In genomic region chr3:101012131-101012571, GRCm38 (mm10) we compare ENCODE assay signal across 7 mouse cellular contexts. TPM values are rescaled to one million over a fixed set of nuclear protein-coding genes. Genes with fewer than 3 reads are reported as not detected.
DNase-seq lines count a peak whose midpoint lies in the region; ATAC-seq lines count a peak whose summit lies in the region.

No protein-coding gene starts in this region.

- H3K9me3 ChIP-seq in forebrain, embryonic 14.5 days (replicated peaks; ENCODE audit: control insufficient read depth, low read length), result no peaks in the 10 kb centered on the region

- ATAC-seq in activated CD4-positive, CD25-positive, alpha-beta regulatory T cell, adult 4 months, result peak; percentile 60
- peak; percentile 43; the same call in 1 of the 2 replicates for ATAC-seq in forebrain, embryonic 14.5 days

- peaks cover 16% of the 10 kb centered on the region for H3K4me1 ChIP-seq in forebrain, embryonic 14.5 days (ENCODE audit: control insufficient read depth, insufficient read depth, low read length)

- peak; percentile 24 for DNase-seq in kidney, postnatal 14 days
- DNase-seq in kidney, adult 11 months, result no peak
- DNase-seq in forebrain, embryonic 14.5 days (ENCODE audit: low spot score), result no peak
- DNase-seq in left cerebral cortex, postnatal 36 days (ENCODE audit: low spot score in 2 of 2), result peak; percentile 23 to 26
- peak; percentile 74 for DNase-seq in thymus, postnatal 0 days (ENCODE audit: low spot score)
- no peak for DNase-seq in ovary, postnatal 10 days (ENCODE audit: low spot score)

- no peak overlapping the region for H3K4me2 ChIP-seq in forebrain, embryonic 14.5 days (ENCODE audit: low read length)

- intact Hi-C loops in left cerebral cortex, postnatal 36 days (cut with DNase I), result no loop called here

- no peak overlapping the region for H3K9ac ChIP-seq in forebrain, embryonic 14.5 days (ENCODE audit: low read length)

- no peaks in the 10 kb centered on the region for H3K36me3 ChIP-seq in forebrain, embryonic 14.5 days (ENCODE audit: control insufficient read depth, insufficient read depth, low read length)

- H3K27ac ChIP-seq in forebrain, embryonic 14.5 days (ENCODE audit: low read depth, low read length), result no peak overlapping the region

- 62% methylated on average over 10 of the region's 10 CpGs for WGBS in forebrain, embryonic 14.5 days

- H3K4me3 ChIP-seq in forebrain, embryonic 14.5 days (ENCODE audit: low read depth, low read length), result no peak overlapping the region

- H3K27me3 ChIP-seq in forebrain, embryonic 14.5 days (replicated peaks; ENCODE audit: control insufficient read depth, insufficient read depth, low read length), result no peaks in the 10 kb centered on the region

RNA-seq across cellular contexts. Expression of gene Cd101, which starts 17.2 kb away (rescaled TPM):
- 10 to 100 TPM; 11.3 to 21.4 TPM for polyA plus RNA-seq in activated CD4-positive, CD25-positive, alpha-beta regulatory T cell, adult 4 months (2017; shearing (Covaris generic))
- polyA plus RNA-seq in forebrain, embryonic 14.5 days (2014; fragmentation: Nextera tagmentation; extraction: Ambion mirVana), result not detected in 2 replicates
- under 1 TPM; 0.27 to 0.86 TPM for total RNA-seq in left cerebral cortex, postnatal 36 days (2021)
- polyA plus RNA-seq in thymus, postnatal 0 days (2015; fragmentation: Nextera tagmentation; extraction: Ambion mirVana), result 0.58 and 0.68 TPM in 2 replicates

RNA-seq across cellular contexts. Expression of gene Ttf2, which starts 42.7 kb away (rescaled TPM):
- 10 to 100 TPM; 13.0 to 14.8 TPM for polyA plus RNA-seq in activated CD4-positive, CD25-positive, alpha-beta regulatory T cell, adult 4 months (2017; shearing (Covaris generic))
- polyA plus RNA-seq in forebrain, embryonic 14.5 days (2014; fragmentation: Nextera tagmentation; extraction: Ambion mirVana), result 7.7 and 8.6 TPM in 2 replicates
- total RNA-seq in left cerebral cortex, postnatal 36 days (2021), result 1 to 10 TPM; 1.4 TPM
- polyA plus RNA-seq in thymus, postnatal 0 days (2015; fragmentation: Nextera tagmentation; extraction: Ambion mirVana), result 15.9 and 17.3 TPM in 2 replicates

Comparison
In these comparisons a context has a peak if more than half of its experiments do, and no peak if none do; other contexts are left out.
1. DNase-seq: peak in kidney, postnatal 14 days (single experiment), left cerebral cortex, postnatal 36 days (2 of 2) and thymus, postnatal 0 days (single experiment); none in kidney, adult 11 months (single experiment), forebrain, embryonic 14.5 days (single experiment) and ovary, postnatal 10 days (single experiment).